Mouse (Mus musculus) limb, embryonic 13.5 days (tissue): ENCODE data around the gene Vps53. TPM values are rescaled to one million over a fixed set of nuclear protein-coding genes. Genes with fewer than 3 reads are reported as not detected.
"Not testable (repeated sequence)": the region's sequence is repeated elsewhere in the genome, so short reads cannot be mapped to it uniquely, and the experiment has no call there.

ENCODE experiments used
- ATAC-seq: fragments of 200-750 bp; cut with Nextera tagmentation; 2 replicates; pipeline ENCODE4 v1.8.0; 2017; ENCODE audit warnings: low read depth, moderate number of reproducible peaks, moderate TSS enrichment; ENCODE audit not compliant: low FRiP score
- H3K27ac ChIP-seq: fragments of 300-500 bp; sonication (generic); 2 replicates; pipeline ENCODE4 v1.5.1; 2015; ENCODE audit warnings: inconsistent platforms, mild to moderate bottlenecking, moderate library complexity
- H3K27me3 ChIP-seq: fragments of 300-500 bp; sonication (generic); 2 replicates; pipeline ENCODE4 v1.6.1; 2015; ENCODE audit warnings: mild to moderate bottlenecking, inconsistent platforms
- H3K36me3 ChIP-seq: fragments of 300-500 bp; sonication (generic); 2 replicates; pipeline ENCODE4 v1.6.1; 2015; ENCODE audit warnings: inconsistent platforms, mild to moderate bottlenecking, moderate library complexity
- H3K4me1 ChIP-seq: fragments of 300-500 bp; sonication (generic); 2 replicates; pipeline ENCODE4 v1.6.1; 2015; ENCODE audit warnings: inconsistent platforms
- H3K4me2 ChIP-seq: fragments of 300-500 bp; sonication (generic); replicated peaks from 2 replicates; pipeline ENCODE4 v1.6.1; 2015; ENCODE audit warnings: inconsistent platforms, mild to moderate bottlenecking, moderate library complexity
- H3K4me3 ChIP-seq: fragments of 300-500 bp; sonication (generic); 2 replicates; pipeline ENCODE4 v1.5.1; 2015; ENCODE audit warnings: moderate library complexity, mild to moderate bottlenecking, inconsistent platforms
- H3K9ac ChIP-seq: fragments of 300-500 bp; sonication (generic); 2 replicates; pipeline ENCODE4 v1.6.1; 2015; ENCODE audit warnings: mild to moderate bottlenecking, inconsistent platforms
- H3K9me3 ChIP-seq: fragments of 300-500 bp; sonication (generic); 2 replicates; pipeline ENCODE4 v1.6.1; 2016; ENCODE audit warnings: inconsistent platforms
- WGBS: fragments of 180-500 bp; shearing (Covaris S2); methylation state at CpG from one replicate; pipeline ENCODE4 v1.1.7; 2015; 5-methylcytosine and 5-hydroxymethylcytosine counted together
- polyA plus RNA-seq: library from polyadenylated mRNA; unstranded; fragments of >200 nt; fragmentation: Nextera tagmentation; extraction: Ambion mirVana; gene quantifications from 2 replicates; pipeline ENCODE4 v1.2.1, GENCODE M21; 2015

Gene Vps53
- polyA plus RNA-seq, 1 experiment from 2014 or later, result 37.5 TPM

DNA sequence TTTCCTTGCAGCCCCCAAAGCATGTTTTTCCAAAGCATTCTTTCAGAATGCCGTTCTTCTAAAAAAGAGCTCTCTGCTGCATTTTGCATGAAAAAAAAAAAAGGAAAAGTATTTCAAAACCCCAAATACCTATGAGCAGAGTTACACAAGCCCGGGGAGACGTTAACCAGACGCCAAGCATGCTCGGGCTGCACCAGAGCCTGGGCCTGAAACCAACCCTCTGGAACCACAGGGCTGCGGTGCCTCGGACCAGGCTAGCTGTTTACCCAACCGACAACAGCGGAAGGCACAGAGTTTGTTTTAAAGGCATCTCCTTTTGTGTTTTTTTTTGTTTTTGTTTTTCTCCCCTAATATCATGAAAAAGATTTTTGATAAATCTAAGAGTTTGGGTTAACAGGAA lies 158.5 kb downstream of the Vps53 start:
- Histone ChIP-seq H3K4me3 (no peak overlapping the region), H3K36me3 (peaks cover 34% of the 10 kb centered on the region), H3K27ac (peak overlapping the region; percentile 39; the same call in 1 of the 2 replicates), H3K9ac (no peak overlapping the region), H3K27me3 (no peaks in the 10 kb centered on the region), H3K9me3 (no peaks in the 10 kb centered on the region), H3K4me1 (peaks cover 33% of the 10 kb centered on the region), H3K4me2 (peak overlapping the region; percentile 14; the same call in 1 of the 2 replicates)
- no peak for ATAC-seq
- WGBS, result 53% methylated on average over 9 of the region's 9 CpGs

DNA sequence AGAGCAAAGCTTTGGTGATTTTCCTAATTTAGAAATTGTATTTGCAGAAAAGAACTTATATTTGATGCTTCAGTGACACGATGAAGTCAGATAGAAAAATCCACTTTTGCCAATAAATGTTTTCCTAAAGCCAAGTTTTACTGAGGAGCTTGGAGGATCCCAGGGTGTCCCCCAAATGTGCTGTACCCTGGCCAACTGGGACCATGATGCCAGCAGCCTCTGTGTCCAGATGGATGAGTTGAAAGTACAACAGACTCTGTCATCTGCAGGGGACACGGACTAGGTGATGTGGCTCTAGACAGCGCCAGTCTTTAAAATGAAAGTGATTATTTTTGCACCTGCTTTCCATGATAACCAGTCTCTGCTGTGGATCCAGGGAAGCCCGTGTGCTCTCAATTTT lies 159.6 kb downstream of the Vps53 start:
- WGBS, result 74% methylated on average over 4 of the region's 4 CpGs
- H3K36me3 ChIP-seq, result peaks cover 34% of the 10 kb centered on the region
- H3K27ac ChIP-seq, result no peak overlapping the region
- H3K4me3 ChIP-seq, result no peak overlapping the region
- no peak overlapping the region for H3K4me2 ChIP-seq
- no peak for ATAC-seq
- H3K27me3 ChIP-seq, result no peaks in the 10 kb centered on the region
- H3K9ac ChIP-seq, result no peak overlapping the region
- peaks cover 28% of the 10 kb centered on the region for H3K4me1 ChIP-seq
- no peaks in the 10 kb centered on the region for H3K9me3 ChIP-seq

DNA sequence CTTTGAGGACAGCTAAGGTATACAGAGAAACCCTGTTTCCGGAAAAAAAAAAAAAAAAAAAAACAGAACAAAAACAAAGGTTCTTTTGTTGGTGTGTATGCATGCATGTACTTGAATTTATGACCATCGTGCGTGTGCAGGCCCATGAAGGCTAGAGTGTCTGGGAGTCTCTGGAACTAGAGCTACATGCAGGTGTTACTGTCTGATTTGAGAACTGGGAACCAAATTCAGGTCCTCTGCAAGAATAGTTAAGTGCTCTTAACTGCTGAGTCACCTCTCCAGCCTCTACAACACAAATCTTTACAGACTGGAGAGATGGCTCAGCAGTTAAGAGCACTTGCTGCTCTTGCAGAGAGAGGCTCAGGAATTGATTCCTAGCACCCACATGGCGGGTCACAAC lies 163.6 kb downstream of the Vps53 start:
- WGBS, result 57% methylated on average over 4 of the region's 4 CpGs
- ATAC-seq, result no peak
- Histone ChIP-seq H3K4me1 (peaks cover 15% of the 10 kb centered on the region), H3K4me2 (no peak overlapping the region), H3K9me3 (no peaks in the 10 kb centered on the region), H3K9ac (no peak overlapping the region), H3K27ac (no peak overlapping the region), H3K27me3 (no peaks in the 10 kb centered on the region), H3K36me3 (peaks cover 8% of the 10 kb centered on the region), H3K4me3 (no peak overlapping the region)

DNA sequence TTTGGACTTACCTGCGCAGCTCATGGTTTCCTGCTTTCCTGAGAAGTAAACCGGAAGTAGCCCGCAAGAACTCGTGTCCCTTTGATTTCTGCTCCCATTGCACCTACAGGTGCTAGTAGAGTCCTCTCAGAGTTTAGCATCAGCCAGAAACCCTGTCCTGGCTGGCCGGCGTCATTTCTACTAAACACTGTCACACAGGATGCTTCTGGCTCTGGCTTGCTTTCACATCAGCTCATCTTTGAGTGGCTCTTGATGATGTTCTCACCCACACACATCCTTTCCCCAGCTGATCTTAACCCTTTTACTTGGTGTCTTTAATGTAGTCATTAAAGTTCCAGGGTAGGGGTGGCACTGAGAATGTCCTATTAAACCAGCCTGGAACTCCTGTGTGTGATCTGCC lies 164.2 kb downstream of the Vps53 start:
- no peak overlapping the region for H3K9ac ChIP-seq
- H3K9me3 ChIP-seq, result no peaks in the 10 kb centered on the region
- H3K36me3 ChIP-seq, result peaks cover 8% of the 10 kb centered on the region
- peaks cover 10% of the 10 kb centered on the region for H3K4me1 ChIP-seq
- no peak overlapping the region for H3K27ac ChIP-seq
- H3K4me2 ChIP-seq, result no peak overlapping the region
- WGBS, result 86% methylated on average over 6 of the region's 6 CpGs
- ATAC-seq, result no peak
- H3K27me3 ChIP-seq, result no peaks in the 10 kb centered on the region
- no peak overlapping the region for H3K4me3 ChIP-seq

GRCm38 (mm10) chr11:76010838-76011624 lies 168.4 kb downstream of the Vps53 start:
- Histone ChIP-seq H3K4me2 (no peak overlapping the region), H3K9ac (no peak overlapping the region), H3K27ac (no peak overlapping the region), H3K4me1 (0 out of 2 replicates have a peak, but pooled peaks cover 5% of the 10 kb centered on the region), H3K9me3 (no peaks in the 10 kb centered on the region), H3K36me3 (no peaks in the 10 kb centered on the region), H3K27me3 (no peaks in the 10 kb centered on the region), H3K4me3 (no peak overlapping the region)
- no peak for ATAC-seq
- 74% methylated on average over 9 of the region's 9 CpGs for WGBS

DNA sequence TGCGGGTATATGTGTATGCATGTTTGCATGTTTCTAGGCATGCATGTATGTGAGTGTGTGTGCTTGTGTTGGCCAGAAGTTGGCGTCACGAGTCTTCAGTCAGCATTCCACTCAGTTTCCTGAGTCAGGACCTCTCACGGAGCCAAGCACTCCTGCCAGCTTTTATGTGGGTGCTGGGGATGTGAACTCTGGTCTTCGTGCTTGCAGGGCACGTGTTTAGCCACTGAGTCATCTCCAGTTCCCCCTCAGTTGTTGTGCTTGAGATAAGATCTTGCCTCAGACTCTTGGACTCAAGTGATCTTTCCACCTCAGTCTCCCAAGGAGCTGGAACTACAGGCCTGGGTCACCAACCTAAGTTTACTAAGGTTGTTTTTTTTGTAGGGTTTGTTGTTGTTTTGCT lies 170.3 kb downstream of the Vps53 start:
- ATAC-seq, result no peak
- no peak overlapping the region for H3K4me3 ChIP-seq
- H3K4me1 ChIP-seq, result no peaks in the 10 kb centered on the region
- no peak overlapping the region for H3K9ac ChIP-seq
- WGBS, result 84% methylated on average over 6 of the region's 6 CpGs
- H3K27ac ChIP-seq, result no peak overlapping the region
- no peaks in the 10 kb centered on the region for H3K27me3 ChIP-seq
- H3K36me3 ChIP-seq, result no peaks in the 10 kb centered on the region
- H3K4me2 ChIP-seq, result no peak overlapping the region
- H3K9me3 ChIP-seq, result no peaks in the 10 kb centered on the region

- no peaks in the 10 kb centered on the region for H3K4me1 ChIP-seq
- no peak overlapping the region for H3K4me2 ChIP-seq
- ATAC-seq, result no peak
- H3K4me3 ChIP-seq, result no peak overlapping the region
- no peaks in the 10 kb centered on the region for H3K27me3 ChIP-seq
- 83% methylated on average over 2 of the region's 2 CpGs for WGBS
- no peak overlapping the region for H3K27ac ChIP-seq
- H3K9ac ChIP-seq, result no peak overlapping the region
- no peaks in the 10 kb centered on the region for H3K9me3 ChIP-seq
- no peaks in the 10 kb centered on the region for H3K36me3 ChIP-seq
Measured at GRCm38 (mm10) chr11:76008162-76008561, 171.3 kb downstream of the Vps53 start.

- H3K27me3 ChIP-seq, result peaks cover 21% of the 10 kb centered on the region
- not testable (repeated sequence) for H3K9ac ChIP-seq, H3K4me2 ChIP-seq, H3K4me3 ChIP-seq, ATAC-seq, H3K4me1 ChIP-seq, H3K9me3 ChIP-seq, H3K27ac ChIP-seq, H3K36me3 ChIP-seq
- 90% methylated on average over 7 of the region's 7 CpGs for WGBS
Measured at GRCm38 (mm10) chr11:76004276-76004675, 175.2 kb downstream of the Vps53 start.

- WGBS, result 56% methylated on average over 3 of the region's 3 CpGs
- H3K36me3 ChIP-seq, result no peaks in the 10 kb centered on the region
Measured at GRCm38 (mm10) chr11:76001237-76001878, 178.1 kb downstream of the Vps53 start.

DNA sequence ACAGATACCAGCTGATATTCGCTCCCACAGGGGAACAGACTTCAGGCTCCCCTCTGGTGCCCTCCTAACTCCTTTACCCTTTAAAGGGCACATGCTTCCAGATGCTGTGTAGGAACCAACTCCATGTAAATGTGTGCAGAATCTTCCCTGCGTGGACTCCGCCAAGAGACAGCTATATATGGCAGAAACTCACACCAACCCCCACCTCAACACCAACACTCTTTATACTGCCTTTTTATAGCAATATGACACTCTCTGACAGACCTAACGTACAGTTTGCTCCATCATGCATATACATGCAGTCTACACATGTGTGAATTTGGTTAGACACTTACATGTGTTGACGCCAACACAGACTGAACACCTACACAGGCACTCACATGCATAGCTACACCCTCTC lies 178.7 kb downstream of the Vps53 start:
- H3K27ac ChIP-seq, result no peak overlapping the region
- H3K4me1 ChIP-seq, result peaks cover 7% of the 10 kb centered on the region; the same call in 1 of the 2 replicates
- H3K36me3 ChIP-seq, result no peaks in the 10 kb centered on the region
- no peak overlapping the region for H3K4me3 ChIP-seq
- 87% methylated on average over 5 of the region's 5 CpGs for WGBS
- peaks cover 21% of the 10 kb centered on the region for H3K27me3 ChIP-seq
- no peak overlapping the region for H3K9ac ChIP-seq
- H3K9me3 ChIP-seq, result no peaks in the 10 kb centered on the region
- ATAC-seq, result no peak
- no peak overlapping the region for H3K4me2 ChIP-seq

More at GRCm38 (mm10) chr11:76001237-76001878, 178.1 kb downstream of the Vps53 start:
- Histone ChIP-seq H3K4me2 (no peak overlapping the region), H3K4me1 (peaks cover 7% of the 10 kb centered on the region; the same call in 1 of the 2 replicates), H3K27ac (no peak overlapping the region), H3K9me3 (no peaks in the 10 kb centered on the region), H3K4me3 (no peak overlapping the region), H3K27me3 (peaks cover 21% of the 10 kb centered on the region), H3K9ac (no peak overlapping the region)
- ATAC-seq, result no peak

DNA sequence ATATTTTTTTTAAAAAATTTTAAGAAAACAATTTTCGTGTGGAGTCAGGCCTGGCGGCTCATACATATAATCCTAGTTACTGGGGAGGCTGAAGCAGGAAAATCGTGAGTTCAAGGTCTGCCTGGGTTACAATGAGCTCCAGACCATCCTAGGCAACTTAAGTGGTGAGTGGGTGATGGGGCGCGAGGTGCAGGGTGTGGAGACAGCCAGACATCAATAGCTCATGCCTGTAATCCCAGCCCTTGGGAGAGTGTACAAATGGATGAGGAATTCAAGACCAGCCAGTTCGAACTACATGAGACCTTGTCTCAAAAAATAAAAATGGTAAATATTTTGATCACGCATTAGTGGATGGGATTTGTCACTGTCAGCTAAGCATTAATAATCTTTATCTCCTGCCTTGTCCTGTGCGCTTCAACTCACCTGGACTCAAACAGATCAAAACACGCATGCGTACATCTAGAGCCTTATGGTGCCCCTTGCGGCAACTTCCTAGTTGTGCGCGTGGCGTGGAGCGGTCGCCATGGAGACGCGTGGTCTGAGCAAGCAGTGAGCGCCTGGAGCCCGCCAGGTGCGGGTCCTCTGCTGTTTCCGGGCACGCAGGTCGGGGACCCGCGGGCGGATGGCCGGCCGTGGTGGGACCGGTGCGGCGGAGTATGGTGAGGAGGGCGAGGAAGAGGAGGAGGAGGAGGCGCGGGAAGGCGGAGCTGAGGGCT lies 179.8 kb downstream of the Vps53 start, which contains the start of gene 1700016K19Rik:
TSS of gene 1700016K19Rik (plus strand) at position 473 of the 716 bp plus-strand sequence.
- Histone ChIP-seq H3K9me3 (no peaks in the 10 kb centered on the region), H3K4me2 (peak within 1 kb of the TSS; percentile 79), H3K4me3 (peak within 1 kb of the TSS; percentile 55), H3K36me3 (no peaks in the 10 kb centered on the region), H3K27me3 (peaks cover 21% of the 10 kb centered on the region), H3K9ac (peak within 1 kb of the TSS; percentile 48), H3K27ac (no peak within 1 kb of the TSS), H3K4me1 (peaks cover 7% of the 10 kb centered on the region; the same call in 1 of the 2 replicates)
- 12% methylated on average over 36 of the region's 36 CpGs for WGBS
- ATAC-seq, result peak; percentile 77; the same call in 1 of the 2 replicates
